Mouse (Mus musculus): Measurements from ENCODE around the gene Ccdc157.
"Not testable (repeated sequence)": the region's sequence is repeated elsewhere in the genome, so short reads cannot be mapped to it uniquely, and the experiment has no call there.

The Ccdc157 gene

GRCm38 (mm10) chr11:4177716-4178115, 17.6 kb upstream of the Ccdc157 start:
- DNase-seq: no peak

- no peak for DNase-seq
Measured at GRCm38 (mm10) chr11:4174586-4174985, 14.5 kb upstream of the Ccdc157 start.

- DNase-seq: no peak
Measured at GRCm38 (mm10) chr11:4166467-4167090, 6.5 kb upstream of the Ccdc157 start.

GRCm38 (mm10) chr11:4164701-4165100, 4.6 kb upstream of the Ccdc157 start:
- no peak for DNase-seq

DNA sequence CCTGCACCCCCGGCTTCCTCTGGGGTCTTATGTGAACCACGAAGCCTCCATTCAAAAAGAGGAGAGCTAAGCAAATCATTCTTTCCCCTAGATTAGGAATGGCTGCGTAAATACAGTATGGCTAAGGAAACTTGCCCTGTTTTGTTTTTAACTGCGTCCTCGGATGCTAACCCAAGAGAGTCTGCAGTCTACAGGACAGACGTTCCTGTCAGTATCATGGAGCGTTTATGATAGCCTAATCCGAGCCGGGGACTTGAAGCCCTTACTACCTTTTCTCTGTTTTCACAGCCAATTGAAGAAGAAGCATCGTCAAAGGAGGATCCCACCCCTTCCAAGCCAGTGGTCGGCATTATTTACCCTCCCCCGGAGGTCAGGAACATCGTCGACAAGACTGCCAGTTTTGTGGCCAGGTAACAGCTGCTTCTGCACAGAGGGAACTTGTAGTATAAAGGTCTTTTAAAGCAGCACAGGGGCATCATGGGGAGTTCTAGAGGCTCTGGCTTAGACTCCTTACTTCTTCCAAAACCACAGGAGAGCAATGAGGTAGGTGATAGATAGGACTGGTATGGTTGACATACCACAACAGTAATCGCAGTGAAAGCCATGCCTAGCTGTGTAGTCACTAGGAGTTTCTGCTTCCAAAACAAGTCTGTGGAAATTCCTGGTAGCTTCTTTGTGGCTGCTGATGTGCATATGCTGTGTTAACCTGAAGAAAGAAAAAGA, 826 bp upstream of the Ccdc157 start:
- no peak for DNase-seq

DNA sequence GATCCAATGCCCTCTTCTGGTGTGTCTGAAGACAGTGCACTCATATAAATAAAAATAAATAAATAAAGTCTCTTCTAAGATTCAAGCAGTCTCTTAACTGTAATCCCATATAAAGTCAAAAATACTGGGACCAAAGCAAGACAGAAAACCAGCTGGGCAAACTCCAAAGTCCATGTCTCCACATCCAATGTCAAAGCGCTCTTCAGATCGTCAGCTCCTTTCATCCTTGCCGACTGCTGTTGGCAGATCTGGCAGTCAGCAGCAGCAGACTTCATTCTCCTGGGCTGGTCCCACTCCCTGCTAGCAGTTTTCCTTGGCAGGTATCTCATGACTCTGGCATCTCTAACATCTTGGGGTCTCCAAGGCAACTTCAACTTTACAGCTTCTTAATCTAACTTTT, 1.4 kb downstream of the Ccdc157 start:
- no peak for DNase-seq

DNA sequence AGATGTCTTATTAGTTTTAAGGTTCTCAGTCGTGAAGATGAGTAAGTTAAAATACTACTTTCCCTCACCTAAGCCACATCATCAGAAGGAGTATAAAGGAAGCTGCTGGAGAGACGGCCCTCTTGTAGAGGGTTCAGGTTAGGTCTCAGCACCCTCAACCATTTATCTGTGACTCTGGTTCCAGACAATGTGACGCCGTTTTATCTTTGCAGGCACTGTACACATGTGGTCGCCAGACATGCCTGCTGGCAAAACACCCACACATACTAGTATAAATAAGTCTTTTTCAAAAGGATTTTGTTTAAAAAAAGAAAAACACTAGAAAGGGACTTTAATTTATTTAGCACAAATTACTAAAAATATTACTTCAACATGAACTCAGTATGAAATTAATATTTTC, 4.5 kb downstream of the Ccdc157 start:
- DNase-seq: no peak

- no peak for DNase-seq
Measured at GRCm38 (mm10) chr11:4153694-4154093, 6.4 kb downstream of the Ccdc157 start.

GRCm38 (mm10) chr11:4149886-4150285, 10.2 kb downstream of the Ccdc157 start:
- DNase-seq: no peak

- DNase-seq: no peak
Measured at GRCm38 (mm10) chr11:4148536-4149156, 11.4 kb downstream of the Ccdc157 start.

- no peak for DNase-seq
Measured at GRCm38 (mm10) chr11:4148120-4148519, 12.0 kb downstream of the Ccdc157 start.

- DNase-seq: no peak
Measured at GRCm38 (mm10) chr11:4147098-4147497, 13.0 kb downstream of the Ccdc157 start.

DNA sequence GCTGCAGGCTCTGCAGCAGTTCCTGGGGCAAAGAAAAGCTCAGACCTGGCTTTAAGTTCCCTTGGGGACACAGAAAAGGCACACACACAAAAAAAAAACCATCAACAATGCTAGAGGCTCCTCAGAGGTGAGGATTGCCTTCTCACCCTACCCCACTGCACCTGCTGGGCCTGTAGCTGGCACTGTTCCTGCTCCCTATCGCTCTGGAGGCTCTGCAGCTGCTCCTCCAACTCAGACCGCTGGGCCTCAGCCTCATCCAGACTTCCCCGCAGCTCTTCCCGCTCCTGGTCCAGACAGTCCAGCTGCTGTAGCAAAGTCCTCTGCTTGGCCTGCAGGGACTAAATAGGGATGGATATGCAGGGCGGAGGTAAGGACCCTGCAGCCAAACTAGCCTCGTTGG, 13.7 kb downstream of the Ccdc157 start:
- no peak for DNase-seq

GRCm38 (mm10) chr11:4143281-4144062, 16.6 kb downstream of the Ccdc157 start:
- DNase-seq: no peak

- no peak for DNase-seq
Measured at GRCm38 (mm10) chr11:4142352-4142751, 17.7 kb downstream of the Ccdc157 start.

DNA sequence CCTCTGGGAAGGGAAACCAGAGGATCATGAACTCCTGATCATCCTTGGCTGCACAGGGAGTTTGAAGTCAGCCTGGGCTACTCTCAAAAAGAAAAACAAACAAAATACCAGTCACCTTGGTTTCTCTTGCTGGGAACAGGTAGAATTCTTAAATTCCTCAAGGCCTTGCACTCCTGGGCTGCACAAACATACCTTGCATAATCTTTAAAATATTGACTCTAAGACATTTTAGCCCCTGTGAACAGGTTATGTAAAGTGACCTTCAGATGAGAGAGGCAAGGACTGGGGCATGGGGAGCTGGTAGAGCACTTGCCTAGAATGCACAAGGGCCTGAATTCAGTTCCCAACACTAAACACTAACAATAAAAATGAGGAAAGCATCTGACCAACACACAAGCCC, 18.6 kb downstream of the Ccdc157 start:
- no peak for DNase-seq

DNA sequence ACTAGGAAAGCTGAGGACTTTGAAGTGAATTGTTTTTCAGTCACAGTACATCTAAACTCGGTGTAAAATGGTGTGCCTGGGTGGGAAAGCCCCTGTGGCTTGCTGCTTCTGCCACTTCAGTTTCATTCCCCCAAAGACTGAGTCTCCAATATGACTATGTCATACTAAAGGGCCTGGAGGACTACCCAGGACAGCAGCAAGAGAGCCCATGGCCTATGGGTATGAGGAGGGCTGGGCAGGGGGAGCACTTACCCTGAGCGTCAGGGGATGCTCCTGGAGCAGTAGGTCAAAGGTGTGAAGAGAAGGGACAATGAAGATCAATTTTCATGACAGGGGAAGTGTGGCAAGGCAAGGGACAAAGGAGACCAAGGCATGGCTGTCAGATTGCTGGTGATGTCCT, 21.1 kb downstream of the Ccdc157 start:
- DNase-seq: no peak

DNA sequence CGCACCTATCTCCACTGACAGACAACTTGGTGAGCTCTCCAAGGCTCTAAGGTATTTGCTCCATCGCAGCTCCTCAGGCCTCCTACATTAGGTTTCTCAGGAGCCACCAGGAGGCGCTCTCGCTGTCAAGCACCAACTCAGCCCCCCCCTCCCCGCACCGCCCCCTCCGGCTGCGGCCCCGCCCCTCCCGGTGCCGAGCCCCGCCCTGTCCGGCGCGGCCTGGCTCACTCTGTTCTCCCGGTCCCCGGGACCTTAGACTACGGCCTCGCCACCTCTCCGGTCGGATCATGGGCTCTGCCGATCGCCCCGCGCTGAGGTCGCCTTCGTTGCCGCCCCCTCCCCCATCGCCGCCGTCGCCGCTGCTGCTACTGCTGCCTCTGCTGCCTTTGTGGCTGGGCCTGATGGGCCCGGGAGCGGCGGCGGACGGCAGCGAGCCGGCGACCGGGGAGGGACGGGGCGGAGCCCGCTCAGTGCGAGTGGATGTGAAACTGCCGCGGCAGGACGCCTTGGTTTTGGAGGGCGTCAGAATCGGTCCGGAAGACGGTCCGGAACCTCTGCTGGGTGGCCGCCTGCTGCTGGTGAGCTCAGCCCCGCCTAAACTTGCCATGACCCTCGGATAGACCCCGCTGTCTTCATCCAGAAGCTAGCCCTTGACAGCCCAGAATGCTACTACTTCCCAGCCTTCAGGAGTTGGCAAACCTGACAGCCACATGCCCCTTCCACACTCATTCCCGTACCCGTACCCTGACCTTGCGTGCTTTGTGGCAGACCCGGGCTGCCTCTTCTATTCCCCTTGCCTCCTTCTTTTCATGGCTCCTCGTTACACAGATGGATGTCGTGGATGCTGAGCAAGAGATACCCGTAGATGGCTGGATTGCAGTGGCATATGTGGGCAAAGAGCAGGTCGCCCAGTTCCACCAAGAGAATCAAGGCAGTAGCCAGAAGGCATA, 24.8 kb downstream of the Ccdc157 start, which contains the start of gene Rnf215:
Gene Rnf215, plus strand, starts transcription at position 217 of the 950 bp plus-strand sequence.
- peak; percentile 93 for DNase-seq

GRCm38 (mm10) chr11:4134400-4134799, 25.7 kb downstream of the Ccdc157 start:
- DNase-seq: no peak

DNA sequence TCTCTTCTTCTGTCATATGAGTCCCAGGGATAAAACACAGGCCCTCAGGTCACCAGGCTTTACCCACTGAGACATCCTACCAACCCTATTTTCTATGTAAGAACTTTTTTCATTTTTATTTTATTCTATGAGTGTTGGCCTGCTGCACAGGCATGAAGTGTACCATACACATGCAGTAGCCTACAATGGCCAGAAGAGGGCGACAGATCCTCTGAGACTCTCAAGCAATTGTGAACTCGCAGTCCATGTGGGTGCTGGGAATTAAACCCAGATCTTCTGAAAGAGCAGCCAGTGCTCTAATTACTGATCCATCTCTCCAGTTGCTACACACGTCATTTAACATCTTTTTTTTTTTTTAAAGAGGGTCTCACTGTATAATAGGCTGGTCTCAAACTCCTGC, 26.6 kb downstream of the Ccdc157 start:
- DNase-seq: peak; percentile 41

DNA sequence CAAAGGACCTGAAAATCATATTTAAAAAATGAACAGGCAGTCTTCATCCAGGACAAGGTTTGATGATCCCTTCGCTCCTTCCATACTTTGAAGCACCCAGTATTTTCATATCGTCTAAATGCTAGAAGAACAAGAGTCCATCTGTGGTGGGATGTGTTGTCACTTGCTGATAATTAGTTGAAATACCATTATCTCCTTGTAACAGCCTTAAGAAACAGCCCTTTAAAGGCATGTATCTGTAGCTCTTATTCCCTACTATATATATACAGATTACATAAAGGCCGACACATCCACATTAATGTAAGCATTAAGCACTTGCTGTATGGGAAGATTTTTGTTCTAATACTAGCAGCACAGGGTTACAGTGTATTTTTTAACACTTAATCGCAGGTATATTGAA, 31.6 kb downstream of the Ccdc157 start:
- DNase-seq: not testable (repeated sequence)

DNA sequence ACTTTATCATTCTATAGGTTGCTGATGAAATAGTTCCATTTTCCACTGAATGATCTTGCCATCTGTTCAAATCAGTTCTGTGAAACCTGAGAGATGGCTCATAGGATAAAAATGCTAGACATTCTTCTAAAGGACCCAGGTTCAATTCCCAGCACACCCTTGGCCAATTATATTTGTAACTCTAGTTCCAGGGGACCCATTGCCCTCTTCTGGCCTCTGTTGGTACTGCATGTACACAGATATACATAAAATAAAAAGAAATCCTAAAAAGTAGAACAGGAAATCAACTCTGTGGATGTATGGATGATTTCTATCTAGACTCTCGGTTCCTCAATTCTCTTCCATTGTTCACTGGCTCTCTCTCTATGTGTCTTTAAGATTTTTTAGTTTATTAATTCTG, 33.0 kb downstream of the Ccdc157 start:
- no peak for DNase-seq

All from retina, postnatal 1 day (tissue).